Mouse (Mus musculus) adipose tissue, adult 10 weeks (tissue): ENCODE measurements around the gene Ctns. TPM values are rescaled to one million over a fixed set of nuclear protein-coding genes. Genes with fewer than 3 reads are reported as not detected.

ENCODE experiments used
- polyA plus RNA-seq: library from polyadenylated mRNA; stranded (reverse); fragments of 350-450 nt; fragmentation: Illumina TruSeq; extraction: RNeasy Lipid Tissue Mini Kit (QIAGEN cat#74804); gene quantifications from one replicate; pipeline ENCODE4 v1.2.3, GENCODE M21; 2014; ENCODE audit warnings: low read depth, low replicate concordance

Gene Ctns
- polyA plus RNA-seq, result 20.0 TPM

DNA sequence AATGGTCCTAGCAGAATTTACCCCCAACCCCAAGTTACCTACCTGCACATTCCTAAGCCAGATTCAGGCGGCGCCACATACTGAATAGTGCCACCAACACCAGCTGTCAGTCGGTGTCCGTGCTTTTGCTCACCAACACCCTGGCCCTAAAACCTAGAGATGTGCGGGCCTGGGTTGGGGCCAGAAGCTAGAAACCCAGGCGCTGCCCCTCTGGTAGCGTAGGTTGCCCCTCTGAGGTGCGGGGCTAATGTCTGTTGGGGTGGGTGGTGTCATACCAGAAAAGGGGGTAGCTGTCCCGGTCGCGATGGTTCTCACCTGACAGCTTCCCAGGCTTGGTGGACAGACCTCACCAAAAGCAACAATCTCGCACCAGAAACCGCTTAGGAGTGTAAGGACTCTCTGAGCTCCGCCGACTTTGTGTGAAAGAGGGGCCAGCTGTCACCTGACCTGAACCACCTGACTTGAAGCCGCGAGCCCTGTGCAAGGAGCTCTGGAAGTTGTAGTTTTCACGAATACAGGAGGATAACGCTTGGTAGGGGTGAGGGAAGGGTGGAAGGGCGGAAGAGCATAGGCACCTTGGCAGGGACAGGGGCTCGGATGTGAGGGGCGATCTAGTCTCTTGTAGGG, at the start of gene Ctns:
Gene Ctns (minus strand): TSS at position 440 of the 627 bp plus-strand sequence.

DNA sequence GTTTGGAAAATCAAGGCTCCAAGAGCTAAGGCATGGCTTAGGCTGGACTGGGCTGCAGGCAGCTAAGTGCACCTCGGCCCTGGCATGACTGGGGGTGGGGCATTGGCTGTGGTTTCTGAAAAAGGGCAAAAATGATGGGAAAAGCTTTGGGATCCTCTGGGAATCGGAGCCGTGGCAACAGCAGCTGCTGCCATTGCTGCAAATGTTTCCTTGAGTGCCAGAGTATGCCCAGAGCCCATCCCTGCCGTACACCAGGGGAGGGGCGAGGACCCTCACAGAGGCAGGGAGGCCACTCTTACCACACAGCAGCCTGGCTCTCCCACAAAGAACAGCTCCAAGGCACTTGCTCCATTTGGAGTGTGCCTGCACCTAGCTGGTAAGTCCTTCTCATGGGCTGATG, 35.1 kb upstream of the Ctns start, which contains the start of gene Trpv1:
Gene Trpv1 (plus strand): TSS at position 301 of the 400 bp plus-strand sequence.

DNA sequence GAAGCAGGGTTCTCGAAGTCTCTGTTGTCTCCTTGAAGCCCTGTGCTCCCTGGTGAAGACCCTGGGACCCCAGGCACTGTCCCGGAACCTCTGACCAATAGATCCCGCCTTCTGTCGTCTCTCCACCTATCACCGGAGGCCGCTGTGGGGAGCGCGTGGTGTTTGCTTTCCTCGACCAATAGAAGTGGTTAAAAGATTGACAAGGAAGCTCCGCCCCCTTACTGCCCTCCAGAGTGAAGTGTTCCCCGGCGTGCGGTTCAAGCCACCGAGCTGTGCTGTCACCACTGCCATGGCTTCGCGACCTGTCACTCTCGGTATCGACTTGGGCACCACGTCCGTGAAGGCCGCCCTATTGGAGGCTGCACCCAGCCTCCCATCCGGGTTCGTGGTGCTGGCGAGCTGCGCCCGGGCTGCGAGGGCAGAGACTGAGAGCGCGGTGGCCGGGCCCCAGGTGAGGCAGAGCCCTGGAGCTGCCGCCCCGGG, 429 bp upstream of the Ctns start, which contains the start of gene Shpk:
Gene Shpk (plus strand): TSS at position 231 of the 483 bp plus-strand sequence.

DNA sequence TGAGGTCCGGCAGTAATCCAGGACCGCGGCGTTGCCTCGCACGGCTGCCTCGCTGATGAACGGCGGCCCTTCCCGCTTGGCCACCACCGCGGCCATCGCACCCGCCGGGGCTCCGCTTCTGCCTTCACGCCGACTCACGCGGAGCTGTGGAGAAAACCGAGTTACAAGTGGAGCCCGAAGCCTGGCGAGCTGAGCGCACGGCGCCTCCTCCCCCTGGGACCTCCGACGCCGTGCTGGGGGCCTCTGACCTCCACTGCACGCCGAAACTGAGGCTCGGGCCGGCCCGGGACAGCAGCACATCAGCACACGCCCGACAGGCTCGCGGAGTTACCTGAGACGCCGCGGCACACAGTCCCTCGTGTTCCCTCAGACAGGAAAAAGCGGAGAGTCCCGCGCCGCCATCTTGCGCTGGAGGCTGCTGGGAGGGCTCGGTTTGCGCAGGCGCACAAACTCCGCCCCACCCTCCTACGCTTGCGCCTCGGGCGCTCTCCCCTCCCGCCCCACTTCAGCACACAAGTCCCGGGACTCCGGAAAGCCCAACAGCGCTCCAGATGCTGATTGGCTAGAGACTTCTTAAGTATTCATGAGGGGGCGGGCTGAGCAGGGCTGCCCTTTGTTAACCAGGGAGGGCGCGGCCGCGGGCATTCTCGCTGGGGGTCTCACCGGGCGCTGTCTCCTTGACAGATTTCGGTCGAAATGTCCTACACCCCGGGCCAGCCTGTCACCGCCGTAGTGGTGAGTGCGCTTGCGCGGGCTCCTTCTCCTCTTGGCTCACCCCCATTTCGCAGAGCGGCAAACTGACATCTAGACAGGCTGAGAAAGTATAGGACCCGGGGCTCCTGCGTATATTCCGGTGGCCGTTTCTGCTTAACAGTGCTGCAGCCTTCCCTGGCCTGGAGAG, 22.0 kb downstream of the Ctns start, which contains the start of the genes Emc6 and Tax1bp3:
Gene Emc6 (minus strand): TSS at position 430 of the 901 bp plus-strand sequence.
Gene Tax1bp3 (plus strand): TSS at position 476 of the 901 bp plus-strand sequence.

DNA sequence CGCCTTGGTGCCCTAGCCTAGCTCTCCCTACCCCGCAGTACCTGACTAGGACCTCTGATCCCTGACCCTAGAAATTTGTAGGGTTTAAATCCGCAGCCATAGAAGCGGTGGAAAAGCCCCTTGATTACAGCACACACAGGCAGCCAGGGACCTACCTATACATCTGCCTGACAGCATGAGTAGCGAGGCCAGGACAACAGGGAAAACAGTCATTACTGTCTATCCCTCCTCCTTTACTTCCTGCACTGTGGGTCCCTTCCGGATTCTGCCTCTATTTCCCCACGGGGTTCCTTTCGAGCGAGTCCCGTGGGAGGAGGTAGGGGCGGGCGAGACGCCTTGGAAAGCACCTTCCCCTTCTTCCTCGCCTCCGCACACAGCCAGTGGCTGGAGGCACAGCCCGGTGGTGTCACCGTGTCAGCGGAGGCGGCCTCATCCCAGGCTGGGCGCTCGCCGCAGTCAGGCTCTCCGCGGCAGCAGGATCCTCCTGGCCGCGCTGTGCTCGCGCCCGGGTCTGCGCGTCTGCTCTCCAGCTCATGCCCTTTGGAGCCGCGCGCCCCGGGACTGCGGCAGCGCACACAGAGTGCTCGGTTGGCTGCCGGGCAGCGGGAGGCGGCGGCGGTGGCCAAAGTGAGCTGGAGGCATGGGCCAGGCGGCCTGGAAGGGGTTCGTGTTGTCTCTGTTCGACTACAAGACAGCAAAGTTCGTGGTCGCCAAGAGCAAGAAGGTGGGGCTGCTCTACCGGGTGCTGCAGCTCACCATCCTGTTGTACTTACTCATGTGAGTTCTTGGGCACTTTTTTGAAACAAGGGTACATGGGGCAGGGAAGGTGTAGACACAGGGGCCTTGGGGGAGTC, 38.7 kb downstream of the Ctns start, which contains the start of gene P2rx5:
Gene P2rx5 (plus strand): TSS at position 465 of the 854 bp plus-strand sequence.

DNA sequence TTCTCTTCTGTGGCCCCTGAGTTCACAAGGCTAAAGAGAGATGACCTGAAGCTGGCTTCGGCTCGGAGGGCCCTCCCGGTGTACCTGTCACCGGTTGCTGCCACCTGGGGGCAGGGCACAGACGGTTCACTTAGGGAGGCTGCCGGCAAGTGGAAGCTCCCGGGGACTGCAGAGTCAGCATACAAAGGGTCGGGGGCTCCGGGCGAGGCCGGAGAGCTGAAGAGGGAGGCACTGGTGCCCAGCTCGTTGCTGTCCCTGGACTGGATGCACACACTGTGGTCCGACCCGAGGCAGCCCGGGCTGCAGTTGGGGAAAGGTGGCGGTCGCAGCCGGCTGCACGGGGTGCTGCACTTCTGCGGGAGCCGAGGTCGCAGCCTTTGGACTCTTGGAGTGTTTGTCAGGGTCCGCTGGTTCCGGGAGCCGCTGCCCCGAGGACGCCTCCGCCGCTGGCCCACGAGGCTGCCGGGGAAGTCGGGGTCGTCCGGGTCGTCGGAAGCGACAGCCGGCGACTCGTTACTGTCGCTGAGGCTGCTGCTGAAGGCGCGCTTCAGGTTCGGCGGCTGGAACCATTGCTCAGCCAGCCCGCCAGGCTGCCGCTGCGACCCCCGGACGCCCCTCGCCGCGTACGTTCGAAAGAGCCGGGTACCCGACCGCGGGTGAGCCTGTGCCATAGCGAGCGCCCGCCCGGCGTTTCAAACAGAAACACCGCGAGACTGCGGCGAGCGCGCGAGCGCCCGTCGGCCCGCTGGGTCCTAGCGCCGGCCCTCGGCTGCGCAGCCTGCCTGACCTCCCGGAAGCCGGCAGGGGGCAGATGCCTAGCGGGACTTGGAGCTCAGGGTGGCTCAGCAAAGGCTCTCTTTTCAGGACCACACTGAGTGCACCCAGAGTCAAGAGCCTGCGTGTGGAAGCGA, 61.0 kb downstream of the Ctns start, which contains the start of gene Haspin:
Gene Haspin (minus strand): TSS at position 704 of the 911 bp plus-strand sequence.

Other genes starting within 250 kb of the Ctns start
- gene Atp2a3, start 237.9 kb downstream of the Ctns start, polyA plus RNA-seq, result 15.2 TPM
- 2.7 TPM for gene P2rx1, start 199.9 kb downstream of the Ctns start, polyA plus RNA-seq
- gene Camkk1, start 180.0 kb downstream of the Ctns start, polyA plus RNA-seq, result 5.9 TPM
- gene Ncbp3, start 151.3 kb downstream of the Ctns start, polyA plus RNA-seq, result 5.2 TPM
- gene Itgae, start 108.5 kb downstream of the Ctns start, polyA plus RNA-seq, result 9.3 TPM
- 10.4 TPM for gene Haspin, start 60.7 kb downstream of the Ctns start, polyA plus RNA-seq
- 1.6 TPM for gene P2rx5, start 38.6 kb downstream of the Ctns start, polyA plus RNA-seq
- gene Emc6, start 22.0 kb downstream of the Ctns start, polyA plus RNA-seq, result 44.9 TPM
- gene Tax1bp3, start 22.0 kb downstream of the Ctns start, polyA plus RNA-seq, result 64.3 TPM
- 11.0 TPM for gene Shpk, start 418 bp upstream of the Ctns start, polyA plus RNA-seq
- 1.3 TPM for gene Trpv1, start 35.2 kb upstream of the Ctns start, polyA plus RNA-seq
- 0.46 TPM for gene Trpv3, start 68.3 kb upstream of the Ctns start, polyA plus RNA-seq
- gene Aspa, start 130.6 kb upstream of the Ctns start, polyA plus RNA-seq, result 16.7 TPM
- not detected for gene Gm49340, start 130.7 kb upstream of the Ctns start, polyA plus RNA-seq
- 1.6 TPM for gene Spata22, start 130.7 kb upstream of the Ctns start, polyA plus RNA-seq
- not detected for gene Olfr20, start 151.7 kb upstream of the Ctns start, polyA plus RNA-seq
- gene Olfr376, start 172.2 kb upstream of the Ctns start, polyA plus RNA-seq, result not detected
- not detected for gene Olfr1, start 200.6 kb upstream of the Ctns start, polyA plus RNA-seq
- gene Olfr378, start 229.4 kb upstream of the Ctns start, polyA plus RNA-seq, result not detected